Mouse (Mus musculus): ENCODE results near the gene Sox5. TPM values are rescaled to one million over a fixed set of nuclear protein-coding genes. Genes with fewer than 3 reads are reported as not detected.

The Sox5 gene
- total RNA-seq, 2 experiments from 2014 or later: 28.7 to 41.6 TPM

DNA sequence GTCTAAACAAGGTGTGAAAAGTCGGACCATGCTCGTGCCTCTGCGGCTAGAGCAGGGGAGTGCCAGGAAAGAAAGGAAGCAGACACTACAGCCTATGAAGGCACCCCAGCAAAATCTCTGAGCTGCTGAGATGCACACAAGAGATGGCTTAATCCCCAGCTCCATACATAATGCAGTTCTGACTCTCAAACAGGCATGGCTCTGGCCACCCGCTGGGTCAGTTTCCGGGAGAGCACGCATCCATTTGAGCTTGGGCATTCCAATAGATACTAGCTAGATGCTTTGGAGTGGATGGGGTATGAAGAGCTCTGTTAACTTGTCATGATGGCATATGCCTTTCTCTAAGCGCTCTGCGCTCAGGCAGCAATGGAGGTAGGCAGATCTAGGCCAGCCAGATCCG lies 132.9 kb downstream of the Sox5 start:
- no peak for DNase-seq

DNA sequence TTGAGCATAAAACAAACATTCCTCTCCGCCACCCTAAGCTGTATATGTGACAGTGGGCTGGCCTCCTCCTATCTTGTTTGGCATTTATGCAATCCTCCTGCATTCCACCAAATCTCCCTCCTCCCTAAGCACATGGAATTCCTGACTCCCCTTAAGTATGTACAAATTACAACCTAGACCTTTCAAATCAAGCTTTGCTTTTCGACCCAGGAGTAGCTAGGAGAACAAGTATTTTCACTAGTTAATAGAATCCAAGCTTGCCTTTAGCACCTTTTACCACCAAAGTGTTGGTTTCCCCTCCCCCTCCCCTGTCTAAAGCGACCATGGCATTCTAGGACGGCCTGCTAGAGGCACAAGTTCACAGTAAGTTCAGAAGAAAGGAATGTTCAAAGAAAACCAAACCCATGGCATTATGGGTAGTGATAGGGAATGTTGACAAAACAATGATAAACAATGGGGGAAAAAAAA lies 133.6 kb downstream of the Sox5 start:
- DNase-seq: no peak

DNA sequence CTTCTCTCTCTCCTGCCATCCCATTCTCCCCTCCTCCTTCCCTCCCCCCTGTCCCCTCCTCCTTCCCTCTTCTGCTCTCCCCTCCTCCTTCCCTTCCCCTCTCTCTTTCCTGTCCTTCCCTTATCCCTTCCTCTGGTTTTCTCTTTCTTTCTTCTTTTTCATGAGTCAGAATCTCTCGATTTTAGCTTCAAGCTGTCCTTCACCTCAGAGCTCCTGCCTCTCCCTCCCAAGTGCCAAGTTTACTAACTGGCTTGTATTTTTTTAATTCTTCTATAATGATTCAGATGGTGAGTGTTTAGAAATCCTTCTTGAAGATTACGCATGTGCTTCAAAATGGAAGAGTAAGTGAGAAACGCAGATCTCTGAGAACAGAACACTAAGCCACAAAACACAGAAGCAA lies 135.4 kb downstream of the Sox5 start:
- no peak for DNase-seq

DNA sequence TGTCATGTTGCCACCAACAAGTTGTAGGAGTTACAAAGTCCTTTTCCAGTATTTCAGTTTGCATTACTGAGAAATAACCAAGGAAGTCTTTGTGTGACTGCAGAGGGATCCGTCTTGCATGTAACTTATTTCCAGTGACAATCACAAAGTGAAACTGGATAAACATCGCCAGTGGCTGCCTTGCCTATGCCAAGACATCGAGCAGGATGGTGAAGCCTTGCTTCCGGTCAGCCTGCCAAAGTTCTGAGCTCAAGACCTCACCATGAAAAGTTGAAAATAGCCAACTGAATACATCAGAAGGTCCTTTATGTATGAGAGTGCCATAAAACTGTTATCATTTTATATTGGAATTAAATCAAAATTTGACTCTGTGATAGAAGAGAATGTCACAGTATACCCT lies 136.0 kb downstream of the Sox5 start:
- no peak for DNase-seq

DNA sequence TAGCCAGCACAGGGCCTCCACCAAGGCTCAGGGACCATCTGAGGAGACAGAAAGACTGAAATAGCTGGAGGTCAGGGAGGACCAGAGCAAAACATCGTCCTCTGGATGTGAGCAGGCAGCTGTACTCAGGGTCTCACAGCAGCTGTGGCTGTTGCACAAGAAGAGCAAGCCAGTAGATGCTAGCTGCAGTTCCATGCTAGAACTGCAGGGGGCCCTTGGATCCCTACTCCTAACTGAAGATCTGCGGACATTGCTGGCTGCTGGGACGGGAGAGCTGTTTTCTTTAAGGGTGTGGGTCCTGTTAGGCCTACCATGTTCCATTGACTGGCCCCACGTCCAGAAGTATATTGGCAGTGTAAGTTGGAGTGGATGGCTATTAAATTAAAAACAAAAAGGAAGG lies 137.1 kb downstream of the Sox5 start:
- DNase-seq: no peak

DNA sequence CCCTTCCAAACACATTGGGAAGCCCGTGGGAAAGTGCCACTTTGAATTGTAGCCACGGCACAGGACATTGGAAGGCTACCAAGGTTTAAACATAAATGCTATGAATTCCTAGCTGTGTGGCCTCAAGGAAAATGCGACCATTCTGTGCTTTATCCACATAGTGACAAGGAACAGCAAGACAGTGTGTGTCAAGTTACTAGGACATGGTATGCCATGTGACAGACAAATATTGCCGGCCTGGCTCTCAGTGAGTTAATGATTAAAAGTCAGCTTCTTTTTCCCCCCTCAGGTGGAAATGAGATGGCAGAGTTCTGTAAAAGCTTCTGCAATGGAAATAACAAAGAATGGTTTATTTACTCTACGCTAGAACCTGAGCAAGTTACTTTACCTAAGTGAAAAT lies 138.2 kb downstream of the Sox5 start:
- DNase-seq: no peak

DNA sequence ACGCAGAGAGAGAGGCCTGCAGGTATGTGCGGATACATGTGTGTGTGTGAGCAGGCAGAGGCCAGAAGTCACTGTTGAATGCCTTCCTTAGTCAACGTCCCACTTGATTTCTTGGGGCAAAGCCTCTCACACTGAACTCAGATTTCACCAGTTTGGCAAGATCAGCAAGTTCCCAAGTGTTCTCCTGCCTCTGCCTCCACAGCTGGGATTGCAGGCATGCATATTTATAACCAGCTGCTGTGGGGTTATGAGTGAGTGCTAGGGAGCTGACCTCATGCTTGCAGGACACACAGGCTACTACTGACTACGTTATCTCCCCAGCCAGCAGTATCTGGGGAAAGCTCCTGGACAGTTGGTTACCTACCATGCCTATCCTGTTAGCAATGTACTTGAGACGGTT lies 139.9 kb downstream of the Sox5 start:
- DNase-seq: no peak

DNA sequence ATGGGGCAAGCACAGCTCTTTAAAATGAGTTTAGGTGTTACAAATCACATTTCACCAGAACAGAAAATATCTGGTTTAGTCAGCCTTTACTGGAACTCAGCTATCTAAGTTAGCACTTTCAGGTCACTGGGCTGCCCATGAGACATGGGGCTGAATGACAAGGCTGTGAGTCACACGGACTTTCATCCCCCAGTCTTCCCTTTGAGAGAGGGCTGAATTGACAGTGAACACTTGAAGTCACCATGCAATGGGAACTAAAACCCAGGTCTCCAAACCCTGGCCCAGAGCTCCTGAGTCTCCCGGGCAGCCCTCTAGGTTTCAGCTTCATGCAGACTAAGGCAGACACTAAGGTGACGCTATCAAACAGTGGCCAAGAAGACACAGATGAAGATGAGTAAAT lies 141.2 kb downstream of the Sox5 start:
- DNase-seq: no peak

DNA sequence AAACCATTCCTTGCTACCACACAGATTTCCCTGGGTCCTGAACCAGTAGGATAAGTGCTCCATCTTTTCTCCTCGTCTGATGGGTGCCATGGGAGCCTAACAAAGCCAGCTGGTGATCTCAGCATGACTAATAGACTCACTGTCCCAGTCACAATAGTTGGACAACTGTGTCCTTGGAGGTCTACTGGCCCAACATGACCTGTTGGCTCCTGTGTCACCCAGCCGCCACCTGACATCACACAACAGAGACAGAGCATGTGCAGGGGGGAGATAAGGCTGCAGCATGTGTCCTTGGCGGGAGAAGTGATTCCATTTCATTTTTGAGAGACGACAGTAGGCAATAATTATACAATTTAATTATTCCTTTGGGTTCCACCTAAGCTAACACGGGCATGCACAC lies 143.2 kb downstream of the Sox5 start:
- no peak for DNase-seq

DNA sequence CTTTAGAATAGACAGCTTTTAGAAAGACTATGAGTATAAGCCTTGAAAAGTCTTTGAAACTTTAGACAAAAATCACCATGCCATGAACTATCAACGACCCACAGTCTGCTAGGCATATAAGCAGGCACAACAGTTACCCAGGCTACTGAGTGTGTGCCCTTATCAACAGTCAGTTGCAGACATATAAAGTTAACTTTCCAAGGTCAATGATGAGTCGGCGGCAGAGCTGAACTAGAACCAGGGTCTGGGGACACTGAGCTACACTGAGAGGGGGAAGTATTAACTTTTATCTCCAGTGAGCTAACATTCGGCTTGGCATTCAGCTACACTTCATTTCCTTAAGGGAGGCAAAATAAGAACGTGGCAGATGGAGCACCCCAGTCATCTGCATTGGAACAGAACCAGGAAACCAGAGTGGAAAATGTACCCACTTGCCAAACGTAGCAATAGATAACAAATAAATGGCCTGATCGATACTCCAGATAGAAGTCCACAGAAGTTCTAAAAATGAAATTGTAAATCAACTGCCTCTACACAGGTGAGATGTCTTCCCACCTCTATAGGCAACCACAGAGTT lies 154.2 kb downstream of the Sox5 start:
- DNase-seq: peak; percentile 23 to 30

DNA sequence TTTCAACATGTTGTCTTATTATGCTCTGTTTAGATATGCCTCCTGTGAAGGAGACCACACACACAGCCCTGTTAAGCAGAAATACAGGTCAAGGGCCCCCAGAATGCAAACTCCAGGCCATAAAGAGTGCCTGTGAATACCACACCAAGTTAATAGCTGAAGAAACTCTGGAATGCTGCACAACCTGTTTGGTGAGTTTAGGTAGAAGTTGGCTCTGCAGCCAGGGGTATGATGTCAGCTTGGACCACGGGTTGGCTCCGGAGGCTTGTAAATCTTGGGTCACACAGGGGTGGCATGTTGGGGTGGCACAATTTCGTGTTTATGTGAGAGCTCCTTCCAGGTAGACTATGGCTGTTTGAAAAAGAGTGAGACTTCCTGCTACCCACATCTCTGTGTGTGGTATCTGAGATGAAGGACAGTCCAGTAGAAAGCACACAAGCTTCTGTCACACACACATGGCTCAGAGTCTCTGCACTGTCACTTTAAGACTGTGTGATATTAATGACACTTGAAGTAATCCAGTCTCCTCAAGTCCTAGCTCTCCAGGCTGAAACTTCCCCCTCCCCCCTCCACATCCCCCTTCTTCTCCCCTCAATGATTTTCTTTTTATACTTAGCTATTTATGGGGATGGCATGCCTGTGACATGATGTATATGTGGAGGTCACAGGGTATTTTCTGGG lies 160.5 kb downstream of the Sox5 start:
- no peak for DNase-seq

DNA sequence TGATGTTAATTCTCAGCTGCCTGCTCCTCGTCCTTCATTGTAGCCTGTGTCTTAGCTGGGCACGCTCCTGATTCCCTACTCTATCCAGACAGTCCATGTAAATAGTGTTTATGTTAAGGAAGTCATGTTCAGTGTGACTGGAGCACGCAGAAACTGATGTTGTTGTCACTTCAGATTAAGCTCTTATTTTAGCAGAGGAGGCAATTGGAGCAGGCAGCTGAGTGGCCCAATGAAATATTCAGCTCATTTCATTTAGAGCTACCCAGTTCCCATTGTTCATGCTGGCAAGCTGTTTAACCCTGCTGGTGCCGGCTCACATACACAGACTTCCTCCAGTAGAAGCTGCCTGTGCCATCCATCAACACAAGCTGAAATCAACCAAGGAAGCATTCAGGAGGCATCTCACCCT lies 170.4 kb downstream of the Sox5 start:
- DNase-seq: no peak

DNA sequence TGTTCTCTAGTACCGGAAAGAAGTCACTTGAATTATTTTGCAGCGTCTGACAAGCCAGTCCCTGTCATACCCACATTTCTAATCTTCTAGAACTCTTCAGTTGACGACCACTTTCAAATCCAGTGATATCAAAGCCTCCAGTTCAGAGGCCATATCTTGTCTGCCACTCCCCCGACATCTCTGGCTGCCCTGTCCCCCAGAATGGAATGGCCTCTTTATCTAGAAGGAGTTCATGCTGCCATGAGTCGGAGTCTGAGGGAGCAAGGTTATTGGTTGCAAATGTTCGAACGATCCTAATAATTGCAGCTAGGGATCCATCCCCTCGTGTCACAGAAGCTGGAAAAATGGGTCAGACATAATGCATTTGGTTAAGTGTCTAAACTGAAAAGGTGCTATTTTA lies 170.9 kb downstream of the Sox5 start:
- no peak for DNase-seq

DNA sequence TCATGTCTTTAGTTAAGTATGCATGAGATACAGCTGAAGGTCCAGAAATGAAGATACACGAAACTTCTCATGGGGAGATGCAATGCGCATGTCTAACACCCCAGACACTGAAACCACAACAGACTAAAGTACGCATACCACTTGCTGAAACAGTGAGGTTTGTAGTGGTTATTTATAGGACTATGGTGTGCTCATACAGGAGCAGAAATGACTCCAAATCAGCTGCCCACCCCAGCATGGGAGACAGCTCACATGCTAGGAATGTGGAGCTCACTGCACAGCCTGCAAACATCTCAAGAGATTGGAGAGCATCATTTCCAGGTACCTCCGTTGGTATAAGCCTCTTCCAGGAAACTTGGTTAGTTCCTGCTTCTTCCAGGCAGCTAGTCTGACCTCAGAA lies 178.9 kb downstream of the Sox5 start:
- no peak for DNase-seq

DNA sequence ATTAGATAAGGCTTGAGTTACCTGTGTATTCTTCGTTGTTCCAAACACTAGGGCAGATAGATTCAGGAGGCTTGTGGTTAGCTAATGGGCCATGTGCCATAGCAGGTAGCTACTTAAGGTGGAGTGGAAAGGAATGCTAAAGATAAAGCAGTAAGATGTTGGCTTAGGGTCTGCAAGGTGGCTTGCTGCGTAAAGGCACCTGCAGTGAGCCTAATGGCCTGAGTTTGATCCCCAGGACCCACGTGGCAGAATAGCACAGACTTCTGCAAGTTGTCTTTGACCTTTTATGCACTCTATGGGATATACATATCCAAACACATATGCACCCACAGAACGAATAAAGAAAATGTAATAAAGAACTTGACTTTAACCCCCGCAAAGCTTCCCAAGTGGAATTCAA lies 181.4 kb downstream of the Sox5 start:
- DNase-seq: no peak

DNA sequence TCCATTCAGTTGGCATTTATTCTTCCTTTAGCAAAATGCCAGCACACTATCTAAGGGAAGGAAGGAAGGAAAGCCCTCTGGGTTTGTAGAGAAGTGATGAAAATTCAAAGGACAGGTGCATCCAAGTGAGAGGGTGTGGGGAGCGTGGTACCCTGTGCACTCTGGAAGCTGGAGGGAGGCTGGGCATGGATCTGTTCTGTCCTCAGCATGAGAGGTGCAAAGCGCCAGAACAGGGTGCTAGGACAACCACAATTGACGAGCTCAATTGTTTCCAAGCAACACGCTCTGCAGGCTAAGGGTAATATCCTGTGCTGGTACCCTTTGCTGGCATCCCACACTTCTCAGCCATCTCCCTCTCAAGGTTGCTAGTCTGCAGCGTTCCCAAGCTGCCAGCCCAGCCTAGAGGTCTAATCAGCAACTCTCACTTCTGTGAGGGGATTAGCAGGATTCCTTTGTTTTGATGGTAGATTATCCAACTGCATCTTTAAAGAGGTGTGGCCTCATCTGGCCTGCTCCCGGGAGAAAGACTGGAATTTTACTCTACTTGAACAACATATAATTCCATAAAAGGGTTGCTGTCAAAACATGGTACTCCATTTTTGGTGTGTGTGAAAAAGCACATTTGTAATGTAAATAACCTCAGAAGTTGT lies 183.3 kb downstream of the Sox5 start:
- no peak for DNase-seq

DNA sequence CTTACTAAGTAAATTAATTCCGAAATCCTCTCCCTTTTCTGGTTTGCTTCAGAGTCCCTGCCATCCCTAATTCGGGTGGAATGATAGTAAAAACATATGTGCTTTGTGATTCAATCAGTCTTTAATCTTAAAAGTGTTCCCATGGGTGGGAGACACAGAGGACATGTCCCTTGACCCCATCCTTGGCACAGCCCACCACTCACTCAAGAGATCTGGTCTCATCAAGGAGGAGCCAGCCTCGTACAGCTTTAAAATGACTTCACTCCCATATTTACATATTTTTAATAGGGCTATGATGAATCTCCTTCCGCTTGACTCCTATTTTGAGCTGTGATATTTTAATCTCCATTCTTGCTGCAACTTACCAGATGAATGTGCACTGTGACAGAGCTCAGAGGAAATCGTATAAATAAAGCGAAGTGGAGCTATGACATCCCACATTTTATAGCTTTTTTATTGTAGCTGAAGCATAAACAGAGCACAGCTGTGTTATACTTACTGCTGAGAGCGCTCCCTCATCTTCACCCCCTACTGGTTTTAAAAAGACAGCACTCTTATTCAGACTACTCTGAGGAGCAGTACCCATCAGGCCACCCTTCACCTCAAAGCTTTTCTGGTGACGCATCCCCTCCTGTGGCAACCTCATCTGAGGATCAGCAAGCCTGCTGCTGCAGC lies 185.1 kb downstream of the Sox5 start:
- no peak for DNase-seq

DNA sequence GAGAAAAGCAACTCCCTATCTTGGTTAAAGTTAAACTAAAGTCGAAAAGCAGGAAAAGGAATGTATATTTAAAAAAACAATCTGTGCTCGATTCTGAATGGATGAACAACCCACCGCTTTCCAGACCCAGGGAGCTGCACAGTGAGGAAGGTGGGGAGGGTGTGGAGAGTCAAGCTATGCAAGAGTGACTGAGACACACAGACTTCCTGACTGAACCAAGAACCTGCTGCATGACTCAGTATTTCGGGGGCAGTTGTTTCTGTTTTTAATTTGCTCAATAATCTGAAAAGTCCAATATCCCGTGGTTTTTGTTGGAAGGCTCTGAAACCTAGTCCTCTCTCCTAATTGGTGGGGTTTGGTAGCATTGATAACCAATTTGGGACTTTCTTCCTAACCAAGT lies 196.9 kb downstream of the Sox5 start:
- DNase-seq: no peak

DNA sequence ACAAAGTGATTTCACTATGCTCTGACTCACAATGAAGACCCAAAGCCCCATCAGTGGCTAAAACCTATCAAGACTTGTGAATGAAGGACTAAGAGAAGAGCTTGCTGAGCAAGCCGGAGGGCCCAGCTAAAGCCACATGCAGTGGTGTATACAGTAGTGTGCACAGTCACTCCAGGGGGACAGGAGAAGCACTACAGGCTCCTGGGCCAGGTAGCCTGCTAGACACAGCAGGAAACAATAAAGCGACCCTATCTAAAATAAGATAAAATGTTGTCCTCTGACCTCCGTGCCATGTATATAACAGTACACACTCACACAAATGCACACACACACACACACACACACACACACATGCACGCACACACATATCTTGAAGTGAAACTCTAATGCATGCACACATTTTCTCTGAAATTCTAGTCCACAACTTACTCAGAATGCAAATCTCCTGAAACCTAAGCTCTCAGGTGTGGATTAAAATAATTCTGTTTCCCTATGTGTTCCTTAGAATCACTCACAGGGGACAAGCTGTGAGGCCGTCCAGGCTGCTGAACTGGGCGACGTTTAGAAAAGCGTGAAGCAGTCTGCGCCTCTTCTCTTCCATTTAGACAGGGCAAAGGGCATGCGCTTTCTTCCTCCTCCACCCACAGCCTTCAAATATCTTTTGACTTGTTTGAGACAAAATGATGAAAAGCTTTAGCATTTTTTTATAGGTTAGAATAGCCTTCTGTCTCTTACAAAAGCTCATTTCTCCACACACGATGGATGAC lies 197.5 kb downstream of the Sox5 start:
- DNase-seq: no peak

DNA sequence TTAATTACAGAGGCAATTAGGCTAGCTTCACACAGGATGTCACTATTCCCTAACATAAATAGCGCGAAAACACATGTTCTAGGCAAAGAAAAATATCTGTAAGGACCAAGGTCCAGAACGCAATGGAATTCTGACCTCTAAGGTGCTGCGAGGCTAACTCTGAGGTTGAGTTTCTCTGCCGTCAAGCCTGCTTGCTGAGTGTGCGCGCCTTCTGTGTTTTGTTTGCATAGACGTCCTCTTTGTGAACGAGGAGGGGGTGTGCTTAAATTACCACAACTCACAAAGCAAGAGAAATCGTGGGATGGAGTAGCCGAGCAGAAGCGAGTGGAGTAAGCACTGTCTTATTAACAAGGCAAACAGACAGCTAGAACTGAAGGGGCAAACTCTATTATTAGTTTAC lies 202.5 kb downstream of the Sox5 start:
- DNase-seq: no peak

DNA sequence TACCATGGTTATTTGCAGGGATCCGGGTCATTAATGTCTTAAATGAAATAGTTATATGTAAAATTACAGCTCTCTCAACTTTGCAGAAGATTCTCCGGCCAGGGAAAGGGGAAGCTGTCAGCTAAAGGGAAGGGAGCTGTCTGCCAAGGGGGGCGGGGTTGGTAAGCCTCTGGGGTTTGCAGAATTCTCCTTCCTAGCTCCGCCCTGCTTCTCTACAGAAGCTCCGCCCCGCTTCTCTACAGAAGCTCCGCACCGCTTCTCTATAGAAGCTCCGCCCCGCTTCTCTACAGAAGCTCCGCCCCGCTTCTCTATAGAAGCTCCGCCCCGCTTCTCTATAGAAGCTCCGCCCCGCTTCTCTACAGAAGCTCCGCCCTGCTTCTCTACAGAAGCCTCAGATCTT lies 210.9 kb downstream of the Sox5 start:
- DNase-seq: no peak

DNA sequence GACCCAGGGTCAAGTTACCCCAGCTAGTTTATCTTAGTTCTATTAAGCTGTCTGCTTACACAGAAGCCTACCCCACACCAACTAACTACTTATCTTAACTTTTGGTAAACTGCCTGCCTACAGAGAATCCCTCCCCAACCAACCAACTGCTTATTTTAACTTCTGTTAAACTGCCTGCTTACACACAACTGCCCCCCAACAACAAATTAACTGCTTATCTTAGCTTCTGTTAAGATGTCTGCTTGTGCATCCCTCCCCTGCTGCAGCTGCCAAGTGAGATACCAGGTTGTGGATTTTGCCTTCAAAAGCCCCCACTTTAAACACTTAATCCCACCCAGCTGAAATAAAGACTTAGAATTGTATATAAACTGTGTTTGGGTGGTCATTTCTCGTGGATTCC lies 215.9 kb downstream of the Sox5 start:
- no peak for DNase-seq

DNA sequence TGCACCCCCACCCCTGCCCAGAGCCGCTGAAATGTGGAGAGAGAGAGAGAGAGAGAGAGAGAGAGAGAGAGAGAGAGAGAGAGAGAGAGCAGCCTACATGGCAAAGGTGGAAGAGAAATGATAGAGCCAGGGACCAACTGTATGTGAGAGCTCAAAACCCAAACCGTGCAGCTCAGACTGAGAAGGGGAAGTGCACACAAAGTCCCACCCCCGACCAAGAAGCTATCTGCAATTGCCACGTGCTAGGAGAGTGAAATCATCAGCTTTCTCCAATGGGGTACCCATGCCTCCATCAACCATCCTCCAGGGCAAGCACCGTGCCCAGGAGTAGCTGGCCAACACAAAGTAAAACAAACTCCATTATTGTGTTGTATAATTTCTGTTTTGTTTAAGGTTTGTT lies 220.1 kb downstream of the Sox5 start:
- no peak for DNase-seq
